Mouse (Mus musculus): ENCODE results near the gene Zfp874a. TPM values are rescaled to one million over a fixed set of nuclear protein-coding genes. Genes with fewer than 3 reads are reported as not detected.
"Not testable (repeated sequence)": the region's sequence is repeated elsewhere in the genome, so short reads cannot be mapped to it uniquely, and the experiment has no call there.

The Zfp874a gene
- total and polyA plus RNA-seq, 3 experiments = 0.44 to 20.0 (median 16.5) TPM

- not testable (repeated sequence) for DNase-seq
Observed at GRCm38 (mm10) chr13:67376255-67376654, 75.2 kb downstream of the Zfp874a start.

DNA sequence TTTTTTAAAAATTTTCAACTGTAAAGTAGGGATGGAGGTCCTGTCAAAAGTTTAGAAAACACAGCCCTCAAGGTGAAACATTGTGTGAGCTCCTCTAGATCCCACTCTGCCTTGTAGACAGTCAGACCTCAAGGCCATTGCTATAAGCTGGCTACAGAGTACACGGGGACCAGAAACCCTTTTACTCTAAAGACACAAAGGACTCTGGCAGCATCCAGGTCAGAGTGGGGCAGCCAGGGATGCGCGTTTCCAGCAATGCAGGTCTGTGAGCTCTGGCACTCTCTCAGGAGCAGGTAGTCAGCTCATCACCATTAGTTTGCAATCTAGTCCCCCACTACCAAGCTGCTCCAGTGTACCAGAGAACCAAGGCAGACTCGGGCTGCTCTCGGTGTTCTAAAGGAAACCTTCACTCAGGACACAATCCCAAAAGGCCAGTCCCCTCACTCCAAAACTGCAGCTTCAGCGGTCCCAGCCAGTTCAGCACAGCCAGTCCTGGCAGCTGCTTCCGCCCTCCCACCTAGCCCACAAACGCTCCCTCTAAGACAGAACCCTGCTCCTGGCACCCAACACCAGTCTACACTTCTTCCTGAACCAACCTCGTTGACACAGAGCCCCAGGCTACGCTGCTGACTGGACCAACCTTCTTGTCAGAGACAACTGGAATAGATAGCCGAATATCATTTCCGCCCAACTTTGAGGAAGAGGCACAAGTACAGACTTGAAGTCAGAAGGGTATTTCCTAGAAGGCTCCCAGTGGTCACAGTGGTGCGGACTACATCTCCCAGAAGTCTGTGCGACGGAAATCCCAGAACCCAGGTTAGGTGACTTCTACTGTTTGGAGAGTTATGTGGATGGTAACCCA, 76.1 kb downstream of the Zfp874a start, which contains the start of the genes Gm28041 and Zfp456:
TSS of gene Gm28041 (minus strand) at position 684 of the 862 bp plus-strand sequence.
TSS of gene Zfp456 (minus strand) at position 761 of the 862 bp plus-strand sequence.
- peak; percentile 84 for DNase-seq

Other genes starting within 250 kb of the Zfp874a start
- gene Zfp458, start 173.2 kb downstream of the Zfp874a start, total RNA-seq (2021) = 1 to 10 TPM; 3.4 to 3.6 TPM
- 0.09 and 0.13 TPM in 2 replicates for gene Zfp458, start 173.2 kb downstream of the Zfp874a start, polyA plus RNA-seq (2012; rRNA removed)
- 1 to 10 TPM; 3.3 to 4.6 TPM for gene Zfp457, start 145.1 kb downstream of the Zfp874a start, total RNA-seq (2021)
- 0.15 and 0.73 TPM in 2 replicates for gene Zfp457, start 145.1 kb downstream of the Zfp874a start, polyA plus RNA-seq (2012; rRNA removed)
- gene Zfp595, start 119.1 kb downstream of the Zfp874a start, total RNA-seq (2021) = 1 to 10 TPM; 3.8 to 5.7 TPM
- gene Zfp595, start 119.1 kb downstream of the Zfp874a start, polyA plus RNA-seq (2012; rRNA removed) = 0.10 and 0.12 TPM in 2 replicates
- 1 to 10 TPM; 1.2 to 1.8 TPM for gene Gm28044, start 91.1 kb downstream of the Zfp874a start, total RNA-seq (2021)
- gene Gm28044, start 91.1 kb downstream of the Zfp874a start, polyA plus RNA-seq (2012; rRNA removed) = not detected in 2 replicates
- gene Zfp953, start 91.0 kb downstream of the Zfp874a start, total RNA-seq (2021) = 1 to 10 TPM; 2.6 to 2.8 TPM
- 0.04 and 0.06 TPM in 2 replicates for gene Zfp953, start 91.0 kb downstream of the Zfp874a start, polyA plus RNA-seq (2012; rRNA removed)
- gene Gm28041, start 75.9 kb downstream of the Zfp874a start, total RNA-seq (2021) = 1 to 10 TPM; 1.1 TPM
- gene Gm28041, start 75.9 kb downstream of the Zfp874a start, polyA plus RNA-seq (2012; rRNA removed) = not detected in 2 replicates
- gene Zfp456, start 75.8 kb downstream of the Zfp874a start, total RNA-seq (2021) = 1 to 10 TPM in 1 of 2 experiments, under 1 TPM in 1; 0.98 to 1.4 TPM
- gene Zfp456, start 75.8 kb downstream of the Zfp874a start, polyA plus RNA-seq (2012; rRNA removed) = not detected in 2 replicates
- gene Zfp429, start 51.8 kb downstream of the Zfp874a start, total RNA-seq (2021) = 1 to 10 TPM; 3.5 to 4.7 TPM
- gene Zfp429, start 51.8 kb downstream of the Zfp874a start, polyA plus RNA-seq (2012; rRNA removed) = 1.4 TPM in 1 of 2 replicates, not detected in the other
- 1 to 10 TPM in 1 of 2 experiments, under 1 TPM in 1; 0.29 to 3.9 TPM for gene Zfp459, start 30.2 kb downstream of the Zfp874a start, total RNA-seq (2021)
- 0.02 TPM in 1 of 2 replicates, not detected in the other for gene Zfp459, start 30.2 kb downstream of the Zfp874a start, polyA plus RNA-seq (2012; rRNA removed)
- 10 to 100 TPM; 16.1 to 17.3 TPM for gene Zfp874b, start 32.6 kb upstream of the Zfp874a start, total RNA-seq (2021)
- gene Zfp874b, start 32.6 kb upstream of the Zfp874a start, polyA plus RNA-seq (2012; rRNA removed) = 0.28 and 0.95 TPM in 2 replicates
- gene Zfp58, start 48.9 kb upstream of the Zfp874a start, total RNA-seq (2021) = 1 to 10 TPM; 7.5 to 7.6 TPM
- 0.17 and 0.20 TPM in 2 replicates for gene Zfp58, start 48.9 kb upstream of the Zfp874a start, polyA plus RNA-seq (2012; rRNA removed)
- not detected for gene Gm26965, start 74.5 kb upstream of the Zfp874a start, total RNA-seq (2021)
- not detected in 2 replicates for gene Gm26965, start 74.5 kb upstream of the Zfp874a start, polyA plus RNA-seq (2012; rRNA removed)
- 10 to 100 TPM; 23.1 to 24.2 TPM for gene Zfp87, start 74.6 kb upstream of the Zfp874a start, total RNA-seq (2021)
- gene Zfp87, start 74.6 kb upstream of the Zfp874a start, polyA plus RNA-seq (2012; rRNA removed) = 3.0 and 4.2 TPM in 2 replicates
- 1 to 10 TPM; 9.0 to 9.3 TPM for gene Zfp748, start 102.2 kb upstream of the Zfp874a start, total RNA-seq (2021)
- 0.66 and 0.75 TPM in 2 replicates for gene Zfp748, start 102.2 kb upstream of the Zfp874a start, polyA plus RNA-seq (2012; rRNA removed)
- 1 to 10 TPM; 6.4 to 7.8 TPM for gene Zfp729b, start 158.1 kb upstream of the Zfp874a start, total RNA-seq (2021)
- 0.03 and 0.09 TPM in 2 replicates for gene Zfp729b, start 158.1 kb upstream of the Zfp874a start, polyA plus RNA-seq (2012; rRNA removed)
- gene Gm49345, start 186.1 kb upstream of the Zfp874a start, total RNA-seq (2021) = 1 to 10 TPM; 1.2 to 1.3 TPM
- not detected in 2 replicates for gene Gm49345, start 186.1 kb upstream of the Zfp874a start, polyA plus RNA-seq (2012; rRNA removed)
- 1 to 10 TPM; 6.0 to 6.5 TPM for gene Zfp729a, start 186.2 kb upstream of the Zfp874a start, total RNA-seq (2021)
- gene Zfp729a, start 186.2 kb upstream of the Zfp874a start, polyA plus RNA-seq (2012; rRNA removed) = 0.12 and 0.29 TPM in 2 replicates
- gene Zfp738, start 235.4 kb upstream of the Zfp874a start, total RNA-seq (2021) = 10 to 100 TPM in 1 of 2 experiments, 1 to 10 TPM in 1; 6.8 to 14.3 TPM
- gene Zfp738, start 235.4 kb upstream of the Zfp874a start, polyA plus RNA-seq (2012; rRNA removed) = 0.95 and 1.8 TPM in 2 replicates

All from adrenal gland, adult 2 months (tissue).